Mouse (Mus musculus) thymus, adult 18-20 months (tissue): ENCODE measurements at regions not wholly inside any gene's neighbourhood (a gene's known extent, or its start where the extent isn't known, plus 50 kb on each side); places are given as distances from the start of the nearest gene placed in this dataset.
A peak's percentile ranks its signal among the peaks of the same experiment; 100 is the strongest.

Experiments used
- DNase-seq, 2 experiments: peaks; one replicate each; pipeline ENCODE4 v3.0.0; 2022; ENCODE audit warnings: mixed read lengths in 2 of 2

DNA sequence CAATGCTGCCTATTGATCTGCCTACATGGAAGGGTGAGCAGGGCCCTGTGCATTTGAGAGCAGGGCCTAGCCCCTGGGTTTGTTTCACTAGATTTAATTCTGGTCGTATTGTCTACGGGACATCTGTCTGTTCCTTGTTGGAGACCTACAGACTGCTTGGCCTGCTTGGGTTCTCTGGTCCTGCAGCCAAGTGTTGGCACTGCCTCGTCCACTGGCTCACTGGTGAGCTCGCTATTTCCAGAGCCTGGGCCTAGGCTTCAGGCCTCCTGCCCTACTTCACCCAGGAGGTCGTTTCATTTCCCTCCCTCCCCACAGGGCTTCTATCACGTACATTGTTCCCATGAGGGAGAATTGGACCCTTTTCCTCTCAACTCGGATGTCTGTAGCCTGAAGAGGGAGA is 62.2 kb upstream of the Blcap start:
- DNase-seq, result no peak

DNA sequence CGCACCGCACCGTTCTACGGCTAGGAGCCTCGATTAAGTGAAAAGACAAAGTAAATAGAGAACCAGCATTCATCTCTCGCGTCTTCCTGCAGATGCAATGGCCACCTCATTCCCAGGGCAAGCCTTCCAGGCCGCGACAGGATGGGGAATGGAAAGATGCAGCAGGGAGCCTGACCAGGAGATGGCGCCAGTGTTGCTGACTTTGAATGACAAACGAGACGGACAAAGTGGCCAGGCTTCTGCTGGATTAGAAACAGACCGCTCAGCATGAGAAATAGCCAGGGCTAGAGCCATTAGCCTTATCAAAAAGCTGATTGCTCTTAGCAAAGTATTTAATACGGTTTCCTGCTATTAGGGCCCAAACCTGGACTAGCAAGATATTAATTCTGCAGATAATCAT is 64.6 kb upstream of the Blcap start:
- DNase-seq, result peak in 1 of 2 experiments; percentile 16

DNA sequence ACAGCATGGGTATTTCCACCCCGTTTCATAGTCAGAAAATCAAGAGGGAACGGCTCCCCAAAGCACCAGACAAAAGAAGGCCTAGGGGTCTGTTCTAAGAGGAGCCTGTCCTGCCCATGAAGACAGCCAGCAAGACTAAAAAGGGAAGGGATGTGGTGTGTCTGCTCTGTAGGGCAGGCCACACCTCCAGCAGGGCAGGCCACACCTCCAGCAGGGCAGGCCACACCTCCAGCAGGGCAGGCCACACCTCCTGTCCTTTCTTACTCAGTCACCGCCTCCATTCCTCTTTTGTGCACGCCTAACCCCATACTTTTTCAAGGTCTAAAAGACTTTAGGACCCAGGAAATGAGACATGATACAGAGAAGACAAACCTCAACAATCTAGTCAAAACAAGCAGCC is 69.8 kb upstream of the Blcap start:
- peak in 1 of 2 experiments; percentile 7 for DNase-seq

GRCm38 (mm10) chr2:157663584-157664375 is 73.4 kb upstream of the Ctnnbl1 start:
- no peak for DNase-seq

- no peak for DNase-seq
Observed at GRCm38 (mm10) chr2:157664481-157664880, 72.7 kb upstream of the Ctnnbl1 start.

GRCm38 (mm10) chr2:157670191-157670590 is 67.0 kb upstream of the Ctnnbl1 start:
- DNase-seq, result no peak

DNA sequence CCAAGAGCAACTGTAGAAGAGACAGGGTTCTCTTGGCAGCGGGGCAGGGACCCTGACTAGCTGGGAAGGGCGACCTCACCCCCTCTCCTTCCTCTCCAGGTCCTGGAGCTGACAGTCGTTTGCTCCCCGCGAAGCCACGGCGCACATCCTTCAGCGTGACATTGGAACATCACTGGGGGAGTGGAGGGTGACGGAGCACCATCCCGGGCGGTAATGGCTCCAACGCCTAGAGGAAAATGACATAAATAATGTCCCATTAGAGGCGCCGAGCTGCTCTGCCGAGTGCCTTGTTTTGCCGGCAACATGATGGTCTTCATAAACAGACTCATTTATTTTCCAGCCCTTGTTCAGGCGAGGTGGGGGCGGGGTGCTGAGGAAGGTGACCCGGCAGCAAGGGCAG is 62.3 kb upstream of the Ctnnbl1 start:
- DNase-seq, result no peak

DNA sequence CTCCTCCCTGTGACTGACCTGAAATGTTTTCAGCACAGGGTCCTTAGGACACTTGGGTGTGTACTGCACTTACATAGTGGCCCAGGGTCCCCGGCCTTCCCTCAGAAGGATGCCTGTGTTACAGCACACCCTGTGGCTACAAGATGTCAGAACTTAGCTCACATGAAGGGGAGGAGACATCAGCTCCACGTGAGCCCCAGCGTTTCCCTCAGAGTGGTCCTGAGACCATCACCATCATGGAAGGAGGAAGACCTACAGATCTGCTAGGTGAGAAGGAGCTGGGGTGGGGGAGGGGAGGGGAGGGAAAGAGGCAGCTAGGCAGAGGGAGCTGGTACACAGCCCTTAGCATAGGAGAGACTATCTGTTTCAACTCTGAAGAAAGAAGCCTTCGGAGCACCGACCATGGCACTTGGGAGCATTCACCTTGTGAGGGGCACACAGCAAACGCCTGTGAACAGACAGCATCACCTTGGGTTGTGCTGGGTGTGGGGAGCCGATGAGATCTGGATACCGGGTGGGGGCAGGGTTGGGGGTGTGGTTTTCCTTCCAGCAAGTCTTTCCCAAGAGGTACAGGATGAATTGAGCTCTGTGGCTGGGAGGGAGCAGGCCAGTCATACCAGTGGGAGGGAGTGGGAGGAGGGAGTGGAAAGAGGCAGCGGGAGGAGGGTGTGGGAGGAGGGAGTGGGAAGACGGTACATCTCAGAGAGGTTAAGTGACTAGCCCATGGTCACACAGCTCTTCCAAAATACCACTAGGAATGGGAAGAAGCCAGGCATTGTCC is 60.6 kb upstream of the Ctnnbl1 start:
- no peak for DNase-seq

GRCm38 (mm10) chr2:157677262-157677661 is 59.9 kb upstream of the Ctnnbl1 start:
- DNase-seq, result no peak

GRCm38 (mm10) chr2:157681931-157682330 is 55.3 kb upstream of the Ctnnbl1 start:
- DNase-seq, result no peak
